Mouse (Mus musculus) thymus, adult 2 months (tissue): ENCODE results near the gene March9.

Source experiments
- CTCF ChIP-seq: fragments of 200-500 bp; IDR thresholded peaks from 2 replicates; pipeline ENCODE4 v1.5.1; 2012; ENCODE audit warnings: mild to moderate bottlenecking, control low read depth, low read length, moderate library complexity, borderline replicate concordance; ENCODE audit not compliant: control insufficient read depth, poor library complexity, insufficient read depth; ENCODE audit errors: extremely low read depth
- POLR2A ChIP-seq: fragments of 200-500 bp; IDR thresholded peaks from 2 replicates; pipeline ENCODE4 v1.6.1; 2012; ENCODE audit warnings: mild to moderate bottlenecking, low read length, control low read depth, moderate library complexity; ENCODE audit not compliant: control insufficient read depth, poor library complexity, insufficient read depth; ENCODE audit errors: extremely low read depth

DNA sequence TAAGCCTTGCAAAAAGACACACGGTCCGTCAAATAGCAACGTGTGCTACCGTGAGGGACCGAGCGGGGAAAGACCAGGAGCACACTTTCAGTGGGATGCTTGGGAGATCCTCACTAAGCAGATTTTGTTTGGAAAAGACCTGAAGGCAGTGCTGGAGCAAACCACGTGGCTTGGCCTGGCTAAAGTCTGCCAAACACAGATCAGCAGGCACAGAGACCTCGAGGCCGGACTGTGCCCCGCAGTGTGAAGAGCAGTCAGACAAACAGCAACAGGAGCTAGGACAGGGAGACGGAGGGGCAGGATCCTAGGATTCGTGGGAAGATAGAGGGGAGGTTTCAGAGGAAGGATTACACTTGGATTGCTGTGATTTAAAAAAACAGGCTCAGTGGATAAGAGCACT lies 23.7 kb downstream of the March9 start:
- TF ChIP-seq CTCF (no peak), POLR2A (no peak)
